Mouse (Mus musculus) fibroblast of lung, adult 2 months (primary cell): ENCODE measurements around the gene Creg2.
"Not testable (repeated sequence)": the region's sequence is repeated elsewhere in the genome, so short reads cannot be mapped to it uniquely, and the experiment has no call there.

Experiments used
- DNase-seq: peaks from one replicate; pipeline ENCODE4 v3.0.0-alpha.2; 2011; ENCODE audit warnings: low read depth

Gene Creg2

GRCm38 (mm10) chr1:39597135-39597534, 54.1 kb downstream of the Creg2 start:
- DNase-seq = not testable (repeated sequence)

DNA sequence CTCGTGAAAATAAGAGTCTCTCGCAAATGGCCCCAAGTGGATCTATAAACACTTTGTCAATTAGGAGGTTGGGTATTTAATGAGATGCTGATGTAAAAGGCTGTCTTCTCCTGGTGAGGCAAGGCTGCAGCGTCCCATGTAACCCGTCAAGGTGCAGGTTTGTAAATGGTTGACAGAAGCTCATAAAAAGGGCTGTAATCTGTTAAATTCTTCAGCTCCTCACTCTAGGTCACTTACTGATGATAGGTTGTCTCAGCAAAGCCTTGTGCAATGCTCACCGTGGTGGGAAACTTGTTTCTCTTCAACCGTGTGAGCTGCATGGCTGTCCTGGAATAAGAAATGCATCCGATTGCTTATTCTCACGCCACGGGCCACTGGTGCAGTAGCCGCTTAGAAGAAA, 57.4 kb downstream of the Creg2 start:
- no peak for DNase-seq

DNA sequence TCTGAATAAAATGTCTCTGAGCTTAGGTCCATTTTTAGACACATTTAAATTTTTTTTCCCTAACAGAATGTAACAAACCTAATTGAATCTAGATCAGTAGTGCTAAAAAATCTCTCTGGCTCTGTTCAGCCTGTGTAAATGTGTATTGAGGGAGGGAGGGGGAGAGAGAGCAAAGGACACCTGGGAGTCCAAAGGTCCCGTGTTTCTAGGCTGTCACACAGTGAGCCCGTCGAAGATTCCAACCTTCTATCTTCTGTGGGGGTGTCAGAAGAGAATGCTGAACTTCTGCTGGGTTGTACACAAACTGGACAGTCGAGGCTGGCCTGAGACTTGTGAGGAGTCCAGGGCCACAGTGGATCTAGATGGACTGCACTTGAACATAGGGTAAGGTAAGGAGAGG, 59.2 kb downstream of the Creg2 start:
- no peak for DNase-seq

DNA sequence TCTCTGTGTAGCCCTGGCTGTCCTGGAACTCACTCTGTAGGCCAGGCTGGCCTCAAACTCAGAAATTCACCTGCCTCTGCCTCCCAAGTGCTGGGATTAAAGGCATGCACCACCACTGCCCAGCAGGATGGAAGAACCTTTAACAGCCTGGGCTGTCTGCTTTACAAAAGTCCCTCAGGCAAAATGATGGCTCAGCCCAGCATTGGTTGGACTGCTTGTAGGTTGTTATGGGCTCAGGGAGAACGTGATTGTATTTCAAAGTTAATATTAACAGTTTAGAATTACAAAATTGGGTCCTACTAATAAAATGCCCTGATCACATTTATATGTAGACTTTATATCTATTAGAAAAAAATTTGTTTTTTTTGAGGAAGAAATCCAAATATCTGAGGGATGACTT, 59.7 kb downstream of the Creg2 start:
- DNase-seq = not testable (repeated sequence)

- DNase-seq = no peak
Measured at GRCm38 (mm10) chr1:39590193-39590592, 61.1 kb downstream of the Creg2 start.

- DNase-seq = no peak
Measured at GRCm38 (mm10) chr1:39585416-39585815, 65.9 kb downstream of the Creg2 start.

DNA sequence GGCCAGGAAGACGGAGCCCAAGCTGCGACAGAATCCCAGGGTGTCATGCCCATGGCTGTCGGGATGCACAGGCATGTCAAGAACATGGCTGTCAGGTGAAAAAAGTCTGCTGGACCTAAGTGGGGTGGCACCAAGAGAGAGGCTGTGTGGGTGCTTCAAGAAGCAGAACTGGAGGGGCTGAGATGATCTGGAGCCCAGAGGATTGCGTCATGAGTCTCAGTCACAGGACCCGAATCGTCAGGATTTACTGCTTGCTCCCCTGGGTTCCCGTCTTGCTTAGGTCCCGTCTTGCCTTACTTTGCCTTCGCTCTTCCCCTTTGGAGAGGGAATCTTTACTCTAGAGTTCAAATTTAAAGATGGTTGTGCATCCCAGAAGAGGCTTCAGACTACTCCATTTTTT, 68.1 kb downstream of the Creg2 start:
- DNase-seq = no peak

DNA sequence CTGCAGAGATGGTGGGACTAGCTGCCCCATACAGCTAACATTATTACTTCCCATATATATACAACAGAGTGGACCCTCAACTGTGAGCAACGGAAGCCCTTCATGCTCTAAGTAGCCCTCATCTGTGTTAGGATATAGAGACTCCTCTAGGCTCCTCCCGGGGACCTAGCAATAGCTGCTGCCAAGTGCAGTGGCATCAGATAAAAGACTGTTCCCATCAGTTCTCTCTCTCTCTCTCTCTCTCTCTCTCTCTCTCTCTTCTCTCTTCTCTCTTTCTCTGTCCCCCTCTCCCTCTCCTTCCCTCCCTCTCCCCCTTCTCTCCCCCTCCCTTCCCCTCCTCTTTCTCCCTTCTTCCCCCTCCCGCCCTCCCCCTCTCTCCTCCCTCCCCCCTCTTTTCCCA, 70.1 kb downstream of the Creg2 start:
- DNase-seq = no peak

DNA sequence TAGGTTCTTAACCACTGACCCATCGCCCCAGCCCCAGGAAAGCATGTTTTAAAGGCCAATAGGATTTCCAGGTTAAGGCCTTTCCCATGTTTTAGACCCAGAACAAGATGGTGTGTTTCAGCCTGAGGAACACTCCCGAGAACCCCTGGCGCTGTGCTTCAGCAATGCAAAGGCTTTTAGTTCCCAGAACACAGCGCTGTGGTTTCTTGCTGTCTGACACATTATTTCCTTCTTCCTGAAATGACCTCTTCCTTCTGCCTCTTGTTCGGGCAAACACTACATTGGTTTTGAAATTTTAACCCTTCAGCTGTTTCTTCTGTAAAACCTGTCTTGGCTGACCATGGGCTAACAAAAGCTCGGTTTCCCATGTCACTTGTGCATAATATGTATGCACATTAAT, 72.1 kb downstream of the Creg2 start:
- DNase-seq = no peak

GRCm38 (mm10) chr1:39578446-39578845, 72.8 kb downstream of the Creg2 start:
- peak; percentile 70 for DNase-seq

GRCm38 (mm10) chr1:39577253-39577705, 74.0 kb downstream of the Creg2 start, which contains the start of gene Rnf149:
TSS of gene Rnf149 (minus strand) at chr1:39577405.
- peak; percentile 95 for DNase-seq

- DNase-seq = no peak
Measured at GRCm38 (mm10) chr1:39576431-39577243, 74.6 kb downstream of the Creg2 start.

DNA sequence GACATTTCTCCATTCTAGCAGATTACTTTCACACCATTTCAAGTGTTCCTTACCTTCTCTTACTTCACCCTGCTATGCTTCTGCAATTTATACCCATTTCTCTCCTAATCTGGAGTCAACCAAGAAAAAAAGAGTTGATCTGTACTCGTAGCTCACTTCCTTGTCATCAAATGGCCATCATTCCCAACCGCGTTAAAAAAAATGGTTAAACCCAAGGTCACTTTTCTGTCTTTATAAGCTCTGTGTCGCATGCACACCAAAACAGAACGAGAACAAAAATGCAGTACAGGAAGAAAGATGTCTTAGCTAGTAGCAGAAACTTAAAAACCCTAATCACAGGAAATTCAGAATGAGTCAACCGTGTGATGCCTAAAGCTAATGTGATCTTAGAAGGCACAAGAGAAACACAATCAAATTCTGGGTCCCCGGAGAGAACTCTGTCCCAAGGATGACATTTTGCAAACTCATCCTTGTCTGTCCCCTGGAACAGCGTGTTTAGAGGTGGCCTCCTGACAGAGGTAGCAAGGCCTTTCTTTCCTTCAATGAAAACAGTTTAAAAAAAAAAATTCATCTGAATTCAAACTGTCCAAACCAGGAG, 75.4 kb downstream of the Creg2 start:
- no peak for DNase-seq

DNA sequence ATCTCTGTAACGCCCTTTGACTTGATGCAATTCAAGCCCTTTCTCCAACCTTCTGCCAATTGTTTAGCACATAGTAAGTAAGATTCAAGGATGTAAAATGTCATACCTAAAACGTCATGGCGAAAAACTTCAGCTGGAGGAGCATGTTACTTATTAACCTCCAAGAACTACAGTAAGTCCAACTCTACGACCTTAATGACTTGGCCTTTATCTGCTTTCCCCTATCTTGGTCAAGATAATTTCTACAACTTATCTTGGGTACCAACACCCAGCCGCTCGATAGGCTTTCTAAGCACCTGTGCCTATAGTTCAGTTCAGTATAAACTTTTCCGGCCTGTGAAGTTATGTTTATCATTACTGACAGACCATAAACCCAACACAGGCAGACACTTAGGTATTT, 77.4 kb downstream of the Creg2 start:
- no peak for DNase-seq

DNA sequence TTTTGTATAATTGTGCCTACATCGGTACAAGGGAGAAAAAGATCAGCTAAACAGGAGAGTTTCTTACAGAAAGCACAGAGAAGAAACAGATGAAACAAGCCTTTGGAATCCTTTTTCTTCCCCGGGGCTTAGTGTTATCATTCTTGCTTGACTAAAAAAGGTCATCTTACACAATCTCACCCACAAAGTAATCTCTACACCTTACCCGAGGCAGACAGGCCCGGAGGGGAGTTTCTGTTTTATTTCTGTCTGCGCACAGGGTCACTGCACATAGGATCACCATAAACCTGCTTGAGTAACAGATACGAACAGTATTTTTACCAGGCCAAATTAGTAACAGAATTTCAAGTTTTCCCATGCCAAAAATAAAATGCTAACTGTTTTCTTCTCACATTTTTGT, 79.6 kb downstream of the Creg2 start:
- no peak for DNase-seq
